Mouse (Mus musculus): ENCODE data around the gene Glmp. TPM values are rescaled to one million over a fixed set of nuclear protein-coding genes. Genes with fewer than 3 reads are reported as not detected.
"Not testable (repeated sequence)": the region's sequence is repeated elsewhere in the genome, so short reads cannot be mapped to it uniquely, and the experiment has no call there.

Gene Glmp
- polyA plus RNA-seq, 1 experiment, result not detected

- WGBS, result 32% methylated on average over 4 of the region's 4 CpGs
- TF ChIP-seq POLR2A (IDR thresholded peaks at IDR 0.05; ENCODE audit: insufficient read depth, low read depth, low read length) (no peak), CTCF (IDR thresholded peaks at IDR 0.05; ENCODE audit: insufficient read depth, low read depth, low read length) (no peak)
- Histone ChIP-seq H3K4me1 (ENCODE audit: control insufficient read depth, insufficient read depth, low read length) (no peaks in the 10 kb centered on the region), H3K4me3 (ENCODE audit: insufficient read depth, low read depth, low read length) (no peak overlapping the region), H3K27ac (ENCODE audit: insufficient read depth, low read depth, low read length) (no peak overlapping the region)
These were observed 32.9 kb upstream of the Glmp start for GRCm38 (mm10) chr3:88291970-88292369.

GRCm38 (mm10) chr3:88295272-88295671, 29.6 kb upstream of the Glmp start:
- not testable (repeated sequence) for H3K4me1 ChIP-seq (ENCODE audit: control insufficient read depth, insufficient read depth, low read length); H3K4me3 ChIP-seq (ENCODE audit: insufficient read depth, low read depth, low read length); H3K27ac ChIP-seq (ENCODE audit: insufficient read depth, low read depth, low read length)
- WGBS, result 67% methylated on average over 1 of the region's 1 CpGs

GRCm38 (mm10) chr3:88296110-88296560, 28.7 kb upstream of the Glmp start:
- Histone ChIP-seq H3K4me1 (ENCODE audit: control insufficient read depth, insufficient read depth, low read length) (peaks cover 2% of the 10 kb centered on the region; the same call in 1 of the 2 replicates), H3K27ac (ENCODE audit: insufficient read depth, low read depth, low read length) (no peak overlapping the region; the same call in 1 of the 2 replicates), H3K4me3 (ENCODE audit: insufficient read depth, low read depth, low read length) (peak overlapping the region; percentile 60)
- no peak for TF ChIP-seq CTCF (IDR thresholded peaks at IDR 0.05; ENCODE audit: insufficient read depth, low read depth, low read length)
- no peak for TF ChIP-seq POLR2A (IDR thresholded peaks at IDR 0.05; ENCODE audit: insufficient read depth, low read depth, low read length)
- WGBS, result under 1% methylated on average over 12 of the region's 12 CpGs

DNA sequence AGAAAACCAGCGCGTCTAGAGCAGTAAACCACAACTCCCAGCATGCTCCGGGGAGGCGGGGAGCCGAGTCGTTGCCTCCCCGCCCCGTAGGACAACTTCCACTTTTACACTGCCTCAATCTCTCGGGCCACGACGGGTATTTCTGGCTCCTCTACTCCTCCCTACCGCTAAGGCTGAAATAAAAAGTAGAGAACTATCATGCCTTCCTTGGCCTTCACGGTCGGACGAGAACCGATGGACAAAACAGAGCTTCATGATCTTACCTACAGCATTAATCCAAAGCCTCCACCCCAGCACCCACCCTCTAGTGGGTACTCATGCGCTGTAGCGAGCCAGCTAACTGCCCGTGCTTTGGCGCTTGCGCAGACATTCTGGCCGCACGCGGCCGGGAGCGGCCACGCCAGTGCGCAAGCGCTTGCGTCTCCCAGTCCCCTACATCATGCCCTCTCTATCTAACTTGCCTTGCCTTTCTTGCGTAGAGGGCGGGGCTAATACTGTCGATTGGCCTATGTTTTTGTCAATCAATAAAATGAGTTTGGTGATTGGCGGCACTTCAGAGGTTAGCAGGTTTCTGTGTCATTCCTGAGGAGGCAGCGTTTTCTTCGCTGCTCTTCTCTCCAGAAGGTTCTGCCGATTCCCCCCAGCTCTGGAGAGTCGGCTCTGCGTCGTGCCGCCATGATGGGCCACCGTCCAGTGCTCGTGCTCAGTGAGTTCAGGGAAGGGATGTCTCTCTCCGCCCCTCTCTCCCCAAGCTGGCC, 28.1 kb upstream of the Glmp start, which contains the start of the genes Tsacc and Cct3:
Gene Tsacc (minus strand): TSS at position 439 of the 758 bp plus-strand sequence.
Gene Cct3 (plus strand): TSS at position 556 of the 758 bp plus-strand sequence.
- Histone ChIP-seq H3K4me3 (ENCODE audit: insufficient read depth, low read depth, low read length) (peak within 1 kb of the TSS; percentile 88), H3K27ac (ENCODE audit: insufficient read depth, low read depth, low read length) (peak within 1 kb of the TSS; percentile 93), H3K4me1 (ENCODE audit: control insufficient read depth, insufficient read depth, low read length) (peaks cover 2% of the 10 kb centered on the region; the same call in 1 of the 2 replicates)
- TF ChIP-seq POLR2A (IDR thresholded peaks at IDR 0.05; ENCODE audit: insufficient read depth, low read depth, low read length) (peak; percentile 55; the same call in 1 of the 2 replicates), CTCF (IDR thresholded peaks at IDR 0.05; ENCODE audit: insufficient read depth, low read depth, low read length) (no peak)
- under 1% methylated on average over 44 of the region's 44 CpGs for WGBS

DNA sequence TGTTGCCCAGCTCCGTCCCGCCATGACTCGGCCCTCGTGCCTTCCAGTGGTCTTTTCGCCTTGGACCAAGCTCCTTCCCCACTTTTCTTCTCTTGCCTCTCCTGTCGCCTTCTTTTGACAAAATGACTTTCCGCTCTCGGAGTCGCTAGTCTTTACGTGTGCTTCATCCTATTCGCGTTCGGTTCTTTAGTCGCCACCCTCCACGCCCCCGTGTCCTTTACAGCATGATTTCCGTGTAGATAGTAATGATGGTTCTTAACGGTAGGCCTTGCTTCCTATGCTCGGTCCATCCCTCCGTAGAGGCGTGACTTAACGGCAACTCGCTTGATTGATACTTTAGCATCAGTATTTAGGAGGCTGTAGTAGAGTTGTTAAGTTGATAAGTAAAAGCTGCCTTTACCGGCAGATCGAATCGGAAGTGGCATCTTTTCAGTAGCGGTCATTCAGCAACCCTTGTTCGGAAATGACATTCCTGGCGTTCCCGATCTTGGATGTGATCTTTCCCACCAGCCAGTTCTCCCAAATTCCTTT, 27.4 kb upstream of the Glmp start:
- TF ChIP-seq POLR2A (IDR thresholded peaks at IDR 0.05; ENCODE audit: insufficient read depth, low read depth, low read length) (no peak), CTCF (IDR thresholded peaks at IDR 0.05; ENCODE audit: insufficient read depth, low read depth, low read length) (no peak)
- under 1% methylated on average over 30 of the region's 30 CpGs for WGBS
- Histone ChIP-seq H3K27ac (ENCODE audit: insufficient read depth, low read depth, low read length) (peak overlapping the region; percentile 93), H3K4me1 (ENCODE audit: control insufficient read depth, insufficient read depth, low read length) (peaks cover 2% of the 10 kb centered on the region; the same call in 1 of the 2 replicates), H3K4me3 (ENCODE audit: insufficient read depth, low read depth, low read length) (peak overlapping the region; percentile 88)

GRCm38 (mm10) chr3:88299172-88299571, 25.7 kb upstream of the Glmp start:
- no peak overlapping the region for H3K4me3 ChIP-seq (ENCODE audit: insufficient read depth, low read depth, low read length)
- H3K27ac ChIP-seq (ENCODE audit: insufficient read depth, low read depth, low read length), result no peak overlapping the region
- 85% methylated on average over 1 of the region's 1 CpGs for WGBS
- TF ChIP-seq POLR2A (IDR thresholded peaks at IDR 0.05; ENCODE audit: insufficient read depth, low read depth, low read length), result no peak
- no peak for TF ChIP-seq CTCF (IDR thresholded peaks at IDR 0.05; ENCODE audit: insufficient read depth, low read depth, low read length)
- H3K4me1 ChIP-seq (ENCODE audit: control insufficient read depth, insufficient read depth, low read length), result peaks cover 2% of the 10 kb centered on the region; the same call in 1 of the 2 replicates

- no peak overlapping the region for H3K4me3 ChIP-seq (ENCODE audit: insufficient read depth, low read depth, low read length)
- H3K27ac ChIP-seq (ENCODE audit: insufficient read depth, low read depth, low read length), result no peak overlapping the region
- TF ChIP-seq POLR2A (IDR thresholded peaks at IDR 0.05; ENCODE audit: insufficient read depth, low read depth, low read length) (no peak), CTCF (IDR thresholded peaks at IDR 0.05; ENCODE audit: insufficient read depth, low read depth, low read length) (no peak)
- H3K4me1 ChIP-seq (ENCODE audit: control insufficient read depth, insufficient read depth, low read length), result peaks cover 13% of the 10 kb centered on the region
- WGBS, result 83% methylated on average over 5 of the region's 5 CpGs
These were observed 4.1 kb downstream of the Glmp start for GRCm38 (mm10) chr3:88328956-88329355.

- no peak for TF ChIP-seq POLR2A (IDR thresholded peaks at IDR 0.05; ENCODE audit: insufficient read depth, low read depth, low read length)
- TF ChIP-seq CTCF (IDR thresholded peaks at IDR 0.05; ENCODE audit: insufficient read depth, low read depth, low read length), result no peak
- 27% methylated on average over 2 of the region's 2 CpGs for WGBS
- no peak overlapping the region for H3K27ac ChIP-seq (ENCODE audit: insufficient read depth, low read depth, low read length)
These were observed 6.5 kb downstream of the Glmp start for GRCm38 (mm10) chr3:88331282-88331681.

DNA sequence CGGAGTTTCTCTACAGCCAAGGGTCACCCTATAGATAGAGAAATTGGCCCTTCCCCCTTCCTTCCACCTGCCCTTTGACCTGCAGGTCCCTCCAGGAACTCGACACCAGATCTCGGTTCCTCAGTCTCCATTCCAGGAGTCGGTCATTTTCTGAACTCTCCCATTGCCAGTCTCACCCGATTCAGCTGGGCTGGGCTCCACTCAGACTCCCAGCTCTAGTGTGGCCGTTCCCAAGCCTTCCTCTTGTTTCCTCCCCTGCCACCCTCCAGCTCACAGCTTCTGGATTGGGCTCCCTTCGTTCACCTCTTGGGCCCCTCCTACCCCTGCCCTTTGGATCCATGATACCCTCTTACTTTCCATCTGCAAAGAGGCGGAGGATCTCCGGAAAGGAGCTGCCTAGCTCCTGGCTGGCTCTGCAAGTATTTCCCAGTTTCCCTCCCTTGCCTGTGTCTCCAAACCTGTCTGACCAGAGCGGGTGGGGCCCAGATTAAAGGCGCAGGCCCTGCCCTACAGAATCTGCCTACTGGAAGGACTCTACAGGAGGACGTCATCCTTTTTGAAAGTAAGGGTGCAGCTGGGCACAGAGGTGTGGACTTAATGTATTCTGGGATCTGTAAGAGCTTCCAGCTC, 9.3 kb downstream of the Glmp start:
- WGBS, result 66% methylated on average over 12 of the region's 12 CpGs
- no peak overlapping the region for H3K27ac ChIP-seq (ENCODE audit: insufficient read depth, low read depth, low read length)
- H3K4me3 ChIP-seq (ENCODE audit: insufficient read depth, low read depth, low read length), result no peak overlapping the region
- TF ChIP-seq CTCF (IDR thresholded peaks at IDR 0.05; ENCODE audit: insufficient read depth, low read depth, low read length) (no peak), POLR2A (IDR thresholded peaks at IDR 0.05; ENCODE audit: insufficient read depth, low read depth, low read length) (no peak)
- peaks cover 6% of the 10 kb centered on the region for H3K4me1 ChIP-seq (ENCODE audit: control insufficient read depth, insufficient read depth, low read length)

More at GRCm38 (mm10) chr3:88331282-88331681, 6.5 kb downstream of the Glmp start:
- no peak overlapping the region for H3K4me3 ChIP-seq (ENCODE audit: insufficient read depth, low read depth, low read length)
- peaks cover 2% of the 10 kb centered on the region for H3K4me1 ChIP-seq (ENCODE audit: control insufficient read depth, insufficient read depth, low read length)
